Mouse (Mus musculus) mouse embryonic stem cell (cell line): Measurements from ENCODE around the gene Hic2.

ENCODE experiments used
- in situ Hi-C, 2 experiments: fragments of 300-500 bp; cut with MboI; formaldehyde crosslinking; loops; 1 replicate in 1 of 2; 3 replicates in 1 of 2; pipeline ENCODE4 v1.14.3; 2019 to 2020; ENCODE audit warnings: low sequenced_read_pairs in 2 of 2, low pct_unique_long_range_greater_than_20kb in 1 of 2, mixed read lengths in 1 of 2; ENCODE audit not compliant: unreplicated experiment in 1 of 2

Gene Hic2

DNA sequence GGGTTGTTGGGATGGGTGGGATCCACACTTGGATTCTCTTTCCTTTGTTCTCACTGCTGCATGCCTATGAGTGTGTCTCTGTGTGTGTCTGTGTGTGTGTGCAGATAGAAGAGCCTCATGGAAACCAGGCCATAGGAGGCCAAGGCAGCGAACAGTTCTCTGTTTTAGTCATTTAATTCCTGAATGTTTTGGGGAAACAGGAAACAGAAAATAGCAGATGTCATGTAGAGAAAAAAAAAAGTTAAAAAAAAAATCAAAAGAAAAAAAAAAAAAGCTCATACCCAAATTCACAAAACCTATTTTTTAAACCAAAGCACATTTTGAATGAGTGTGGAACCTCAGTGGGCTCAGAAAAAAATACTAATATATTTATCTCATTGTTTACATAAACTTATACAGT is 28.0 kb downstream of the Hic2 start:
- in situ Hi-C loops: loop anchor here in 1 of 2 experiments (5.0 kb wide), 1 partner anchor 54 kb away; the partner anchor contains the start of gene Rimbp3

DNA sequence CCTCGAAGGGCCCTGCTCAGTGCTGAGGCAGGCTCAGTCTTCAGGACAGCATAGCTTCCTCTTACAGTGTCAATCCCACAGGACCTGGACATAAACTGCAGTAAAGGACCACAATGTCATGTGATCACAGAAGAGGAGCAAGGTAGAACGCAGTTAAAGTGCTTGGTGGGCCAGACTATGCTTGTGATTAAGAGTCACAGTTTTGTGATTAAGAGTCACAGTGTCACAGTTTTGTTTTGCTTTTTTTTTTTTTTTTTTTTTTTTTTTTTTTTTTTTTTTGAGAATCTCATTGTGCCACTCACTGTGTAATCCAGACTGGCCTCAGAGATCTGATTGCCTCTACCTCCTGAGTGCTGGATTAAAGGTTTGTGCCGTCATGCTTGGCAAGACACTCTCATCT is 32.7 kb downstream of the Hic2 start:
- in situ Hi-C loops: no loop called here

DNA sequence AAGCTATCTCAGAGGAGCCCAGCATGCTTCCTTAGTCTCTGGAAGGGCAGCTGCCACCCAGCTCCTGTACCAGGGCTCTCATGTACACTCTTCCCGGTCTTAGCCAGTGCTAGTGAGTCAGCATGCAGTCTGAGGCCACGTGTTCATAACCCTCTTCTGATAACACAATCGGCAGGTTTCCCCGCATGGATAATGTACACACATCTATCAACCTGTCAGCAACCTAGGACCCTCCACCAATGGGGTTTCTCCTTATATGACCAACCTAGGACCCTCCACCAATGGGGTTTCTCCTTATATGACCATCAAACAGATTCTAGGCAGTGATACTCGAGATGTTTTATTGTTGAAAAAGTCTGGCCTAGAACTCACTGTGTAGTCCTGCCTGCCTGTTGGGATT is 34.6 kb downstream of the Hic2 start:
- in situ Hi-C loops: no loop called here

DNA sequence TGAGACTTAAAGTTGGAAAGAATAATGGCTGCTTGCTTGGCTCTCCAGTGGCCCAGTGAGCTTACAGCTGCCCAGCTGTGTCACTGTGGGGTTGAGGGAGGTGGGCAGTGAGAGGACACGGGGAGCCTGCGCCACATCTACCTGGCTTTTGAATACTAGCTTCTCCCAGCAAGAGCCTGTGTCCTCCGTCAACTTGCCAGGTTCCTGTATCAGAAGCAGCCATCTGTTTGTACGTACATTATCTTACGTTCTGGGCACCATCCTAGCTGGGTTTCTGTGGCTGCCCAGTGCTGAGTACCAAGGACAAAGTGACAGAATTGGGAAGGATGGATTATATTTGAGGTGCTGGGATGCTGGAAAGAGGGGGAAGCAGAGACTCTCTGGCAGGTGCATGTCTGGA is 36.5 kb downstream of the Hic2 start:
- in situ Hi-C loops: no loop called here

DNA sequence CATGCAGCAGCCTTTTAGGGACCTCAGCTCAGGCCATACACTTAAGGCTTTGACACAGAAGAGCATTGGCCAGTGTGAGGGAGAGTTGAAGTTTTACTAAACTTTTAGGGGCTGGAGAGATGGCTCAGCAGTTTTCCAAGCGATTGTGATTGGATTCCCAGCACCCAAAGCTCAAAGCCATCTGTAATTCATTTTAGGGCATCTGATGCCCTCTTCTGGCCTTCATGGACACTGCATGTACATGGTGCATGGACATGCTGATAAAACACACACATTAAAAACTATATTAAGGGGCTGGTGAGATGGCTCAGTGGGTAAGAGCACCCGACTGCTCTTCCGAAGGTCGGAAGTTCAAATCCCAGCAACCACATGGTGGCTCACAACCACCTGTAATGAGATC is 37.8 kb downstream of the Hic2 start:
- in situ Hi-C loops: no loop called here

DNA sequence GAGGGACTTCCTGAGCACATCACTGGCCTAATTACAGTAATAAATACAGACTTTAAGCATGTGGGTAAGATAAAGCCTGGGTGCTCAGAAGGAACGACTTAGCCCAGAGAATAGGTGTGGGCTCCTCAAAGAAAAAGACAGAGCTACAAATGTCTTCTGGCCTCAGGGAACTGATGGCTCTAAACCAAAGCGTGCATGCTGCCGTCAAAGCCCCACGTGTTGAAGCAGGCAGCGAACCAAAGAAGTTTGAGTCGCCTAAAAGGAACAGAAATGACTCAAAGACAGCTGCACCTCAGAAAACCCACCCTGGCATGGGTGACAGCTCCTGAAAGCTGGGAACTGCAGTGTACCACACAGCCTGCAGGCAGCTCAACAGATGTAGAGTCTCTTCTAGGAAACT is 38.5 kb downstream of the Hic2 start:
- in situ Hi-C loops: no loop called here

DNA sequence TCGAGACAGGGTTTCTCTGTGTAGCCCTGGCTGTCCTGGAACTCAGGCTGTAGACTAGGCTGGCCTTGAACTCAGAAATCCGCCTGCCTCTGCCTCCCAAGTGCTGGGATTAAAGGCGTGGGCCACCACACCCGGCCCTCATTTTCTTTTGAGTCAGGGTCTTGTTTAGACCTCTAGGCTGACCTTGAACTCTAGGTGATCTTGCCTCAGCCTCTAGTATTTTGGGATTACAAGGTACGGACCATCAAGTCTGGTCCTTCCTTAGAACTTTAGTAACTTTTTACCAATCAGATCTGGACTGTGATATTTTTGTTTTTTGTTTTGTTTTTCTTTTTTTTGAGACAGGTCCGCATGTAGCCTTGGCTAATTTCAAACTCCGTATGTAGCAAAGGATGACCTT is 42.3 kb downstream of the Hic2 start, which contains the start of gene Tmem191c:
Gene Tmem191c (plus strand): TSS at position 357 of the 400 bp plus-strand sequence.
- in situ Hi-C loops: no loop called here

DNA sequence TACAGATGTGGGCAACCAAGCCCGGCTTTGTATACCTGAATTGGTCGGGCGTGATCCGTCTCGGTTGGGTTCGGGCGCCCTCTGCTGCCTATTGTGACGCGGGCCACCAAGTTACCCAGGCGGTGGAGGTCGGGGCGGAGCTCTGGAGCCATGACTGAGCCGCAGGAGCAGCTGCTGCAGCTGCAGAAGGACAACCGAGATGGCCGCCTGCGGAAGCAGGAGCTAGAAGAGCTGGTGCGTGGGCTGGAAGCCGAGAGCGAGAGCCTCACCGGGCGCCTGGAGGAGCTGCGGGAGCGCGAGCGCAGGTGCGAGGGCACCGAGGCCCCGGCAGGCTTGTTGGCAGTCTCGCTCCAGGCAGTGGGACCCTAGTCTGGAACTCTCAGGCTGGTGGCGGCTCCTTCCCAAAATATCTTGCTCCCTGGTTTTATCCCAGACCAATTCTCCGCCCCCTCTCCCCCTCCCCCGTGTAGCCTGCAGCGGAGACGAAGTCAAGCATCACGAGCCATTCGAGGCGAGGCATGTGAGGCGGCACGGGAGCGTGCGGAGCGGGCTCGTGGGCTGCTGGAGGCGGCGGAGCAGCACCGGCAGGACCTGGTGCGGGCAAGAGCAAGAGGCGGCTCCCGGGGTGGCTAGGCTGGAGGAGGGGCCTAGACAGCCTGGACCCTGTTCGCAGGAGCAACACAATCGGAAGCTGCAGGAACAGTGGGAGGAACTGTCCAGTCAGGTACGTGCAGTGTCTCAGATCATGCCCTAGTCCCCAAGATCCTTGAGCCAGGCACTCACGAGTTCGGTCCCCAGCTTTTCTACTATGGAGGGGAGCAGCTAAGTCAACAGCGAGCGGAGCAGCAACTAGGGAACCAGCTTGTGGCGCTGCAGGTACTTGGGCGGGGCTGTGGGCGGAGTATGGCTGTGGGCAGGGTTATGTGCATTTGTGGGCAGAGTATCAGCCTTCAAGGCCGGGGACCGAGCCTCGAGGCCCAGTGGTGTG is 43.1 kb downstream of the Hic2 start:
- in situ Hi-C loops: no loop called here

DNA sequence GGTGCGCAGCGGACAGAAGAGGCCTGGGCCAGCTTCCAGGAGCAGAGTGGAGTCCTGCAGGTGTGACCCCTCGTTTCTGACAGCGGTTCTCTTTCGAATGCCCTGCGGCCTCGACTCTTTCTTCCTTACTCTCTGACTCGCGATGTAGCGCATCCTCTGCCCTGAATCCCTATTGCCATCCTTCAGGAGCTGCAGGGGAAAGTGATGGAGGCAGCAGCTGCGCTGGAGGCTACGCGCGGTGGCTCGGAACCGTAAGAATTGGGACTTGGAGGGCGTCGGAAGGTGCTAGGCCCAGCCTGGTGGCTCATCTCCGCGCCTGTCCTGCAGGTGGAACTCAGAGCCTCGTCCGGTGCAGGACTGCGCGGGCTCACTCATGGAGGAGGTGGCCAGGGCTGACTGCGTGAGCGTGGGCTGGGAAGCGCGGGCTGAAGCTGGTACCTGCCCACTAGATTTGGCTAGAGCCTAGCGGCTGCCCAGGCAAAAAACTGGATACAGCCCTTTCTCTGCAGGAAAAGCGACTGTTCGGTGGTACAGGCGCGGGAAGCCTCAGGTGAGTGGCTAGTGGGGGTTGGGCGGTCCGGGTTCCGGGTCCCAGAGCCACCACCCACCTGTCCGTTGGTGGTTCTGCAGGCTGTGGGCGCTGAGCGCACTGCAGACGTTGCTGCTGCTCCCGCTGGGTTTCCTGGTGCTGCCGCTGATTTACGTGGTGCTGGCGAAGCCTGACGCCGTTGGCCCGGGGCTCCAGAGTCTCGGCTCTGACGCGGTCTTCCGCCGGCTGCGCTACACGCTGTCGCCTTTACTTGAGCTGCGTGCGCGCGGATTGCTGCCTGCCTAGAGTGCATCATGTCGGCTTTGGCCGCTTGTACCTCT is 44.2 kb downstream of the Hic2 start:
- in situ Hi-C loops: no loop called here

DNA sequence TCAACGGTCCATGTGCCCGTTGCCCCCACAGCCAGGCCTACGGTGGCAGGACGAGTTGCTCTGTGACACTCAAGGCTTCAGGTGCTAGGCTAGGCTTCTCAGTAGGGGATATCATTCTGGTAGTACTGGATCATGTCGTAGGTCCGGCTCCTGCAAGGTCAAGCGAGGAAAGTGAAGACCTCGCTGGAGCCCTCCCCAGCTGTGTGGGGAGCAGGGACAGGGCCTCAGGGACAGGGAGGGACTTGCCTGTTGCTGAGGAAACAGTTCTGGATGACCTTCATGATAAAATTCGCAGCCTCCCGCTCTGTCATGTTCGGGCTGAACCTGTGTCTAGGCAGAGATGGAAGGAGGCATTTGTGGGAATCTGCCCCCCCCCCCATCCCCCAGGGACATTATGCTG is 47.1 kb downstream of the Hic2 start:
- in situ Hi-C loops: loop anchor here (5.0 kb wide), 2 partner anchors 78 to 198 kb away; partner anchors contain the start of gene Ube2l3 (in 2 of the 2)

DNA sequence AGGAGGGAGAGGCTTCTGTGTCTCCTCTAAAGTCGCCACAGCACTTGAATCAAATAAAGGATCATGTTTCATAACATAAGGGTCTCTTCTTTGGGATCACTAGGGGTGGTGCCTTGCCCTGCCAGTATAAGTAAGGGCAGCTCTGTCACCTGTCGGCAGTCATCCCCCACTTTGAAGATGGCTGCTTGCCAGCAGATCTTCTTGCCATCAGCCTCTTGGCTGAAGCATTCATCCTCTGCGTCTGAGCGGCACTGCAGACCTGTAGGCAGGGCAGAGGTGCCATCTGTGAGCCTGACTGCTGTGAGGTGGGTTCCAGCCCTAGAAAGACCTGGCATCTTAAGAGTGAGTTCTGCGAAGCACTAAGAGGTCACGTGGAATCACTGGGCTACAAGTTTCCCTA is 49.8 kb downstream of the Hic2 start:
- in situ Hi-C loops: loop anchor here (5.0 kb wide), 2 partner anchors 81 to 201 kb away; partner anchors contain the start of gene Ube2l3 (in 2 of the 2)

DNA sequence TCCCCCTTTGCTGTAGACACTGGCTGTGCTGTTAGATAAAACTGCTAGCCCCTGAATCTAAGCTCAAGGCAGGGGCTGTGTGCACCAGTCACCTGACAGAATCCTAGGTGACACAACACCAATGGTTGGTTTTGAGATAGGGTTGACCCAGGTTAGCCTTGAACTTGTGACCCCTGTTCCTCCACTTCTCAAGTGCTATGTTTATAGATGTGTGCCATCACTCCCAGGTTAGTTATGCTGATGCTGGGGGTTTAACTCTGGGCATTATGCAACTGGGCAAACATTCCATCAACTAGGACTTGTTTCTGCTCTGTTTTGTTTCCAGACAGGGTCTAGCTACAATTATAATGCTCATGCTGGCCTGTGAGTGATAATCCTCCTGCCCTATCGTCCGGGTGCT is 53.7 kb downstream of the Hic2 start:
- in situ Hi-C loops: no loop called here

DNA sequence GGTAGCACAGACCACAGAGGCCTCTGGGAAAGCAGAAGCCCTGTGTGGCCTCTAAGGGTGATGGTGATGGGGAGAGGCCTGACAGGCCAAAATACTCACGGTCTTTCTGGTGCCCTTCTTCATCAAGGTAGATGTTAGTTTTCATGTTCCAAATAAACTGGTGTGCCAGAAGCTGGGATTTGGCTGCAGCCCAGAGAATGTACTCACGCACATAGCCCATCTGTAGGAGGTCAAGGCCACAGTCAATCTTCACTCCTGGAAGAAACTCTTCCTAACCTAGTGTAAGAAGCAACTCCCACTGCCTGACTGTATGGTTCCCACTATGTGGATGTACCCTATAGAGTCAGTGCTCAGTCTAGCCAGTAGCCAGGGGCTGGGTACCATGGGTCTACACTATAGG is 57.6 kb downstream of the Hic2 start:
- in situ Hi-C loops: no loop called here

DNA sequence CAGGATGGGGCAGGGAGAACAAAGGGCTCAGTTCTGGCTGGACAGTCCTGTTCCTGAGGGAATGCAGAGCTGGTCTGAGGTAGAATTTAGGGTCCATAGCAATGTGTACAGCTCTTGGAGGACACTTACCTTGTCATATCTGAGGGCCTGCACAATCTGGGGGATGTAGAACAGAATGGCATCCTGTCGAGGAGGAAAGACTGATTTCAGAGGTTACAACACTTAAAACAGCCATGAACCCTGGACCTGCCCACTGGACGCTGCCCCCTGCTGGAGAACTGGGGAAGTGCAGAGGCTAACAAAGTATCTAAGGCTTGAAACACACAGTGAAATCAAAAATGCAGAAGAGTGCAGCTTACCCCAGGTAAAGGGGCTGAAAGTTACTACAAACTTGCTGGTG is 59.4 kb downstream of the Hic2 start:
- in situ Hi-C loops: no loop called here

DNA sequence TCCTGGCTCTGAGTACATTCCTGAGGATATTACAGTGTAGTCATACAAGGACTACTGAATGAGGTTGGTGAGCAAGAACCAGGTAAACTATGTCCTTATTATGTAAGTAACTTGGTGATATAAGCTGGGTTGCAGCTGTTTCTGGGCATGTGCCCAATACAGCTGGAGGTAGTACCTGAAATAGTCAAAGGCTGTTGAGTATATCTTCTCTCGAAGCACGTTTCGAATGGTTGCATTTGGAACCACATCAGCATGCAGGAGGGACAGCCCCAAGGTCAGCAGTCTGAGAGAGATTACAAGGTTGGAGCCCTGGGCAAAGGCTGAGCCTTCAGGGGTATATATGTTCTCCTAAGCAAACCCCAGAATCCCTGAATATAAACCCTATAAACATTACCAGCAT is 67.4 kb downstream of the Hic2 start:
- in situ Hi-C loops: no loop called here

DNA sequence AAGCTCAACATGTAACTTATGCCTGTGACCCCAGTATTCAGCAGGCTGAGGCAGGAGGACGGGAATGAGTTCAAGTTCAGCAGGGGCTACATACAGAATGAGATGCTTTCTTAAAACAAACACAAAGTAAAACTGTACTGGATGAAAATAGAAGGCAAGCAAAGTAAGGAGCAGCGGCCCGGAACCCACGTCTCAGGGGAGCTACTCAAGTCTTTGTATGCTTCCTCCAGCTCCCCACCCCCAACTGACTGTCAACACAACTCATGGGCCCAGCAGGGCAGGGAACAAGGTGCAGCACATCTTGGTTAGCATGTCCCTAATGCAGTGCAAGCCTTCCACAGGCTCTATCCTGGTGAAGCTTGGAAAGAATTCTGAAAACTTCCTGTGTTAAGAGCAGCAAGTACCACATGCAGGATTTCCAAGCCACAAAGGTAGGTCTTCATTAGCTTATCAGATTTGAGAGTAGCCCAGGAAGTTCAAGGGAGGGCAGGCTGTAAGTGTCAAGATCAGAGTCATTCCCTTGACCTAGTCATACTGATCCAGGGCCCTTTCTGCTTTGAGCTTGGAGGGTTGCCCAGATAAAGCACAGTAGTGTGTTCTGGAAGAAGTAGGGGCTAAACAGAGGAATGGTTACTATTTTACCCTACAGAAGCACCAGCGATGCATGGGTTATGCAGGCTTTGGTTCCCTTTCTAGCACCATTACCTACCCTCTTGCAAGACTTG is 70.3 kb downstream of the Hic2 start:
- in situ Hi-C loops: no loop called here

DNA sequence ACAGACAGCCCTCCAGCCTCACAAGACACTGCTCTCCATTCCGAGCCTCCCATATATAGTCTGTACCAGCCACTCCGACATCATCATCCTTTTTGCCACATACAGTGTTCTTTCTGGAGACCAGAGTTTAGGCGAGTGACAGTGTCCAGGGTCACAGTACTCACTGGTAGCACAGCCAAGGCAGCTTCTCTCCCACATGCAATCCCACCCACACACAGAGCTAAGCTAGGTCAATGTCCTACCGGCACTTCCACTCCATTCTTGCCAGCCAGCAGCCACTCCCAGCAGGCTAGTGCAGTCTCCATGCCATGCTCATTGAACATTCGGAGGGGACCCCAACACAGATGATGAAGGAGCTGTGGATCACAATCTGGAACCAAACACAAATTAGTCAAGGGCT is 74.1 kb downstream of the Hic2 start:
- in situ Hi-C loops: no loop called here

DNA sequence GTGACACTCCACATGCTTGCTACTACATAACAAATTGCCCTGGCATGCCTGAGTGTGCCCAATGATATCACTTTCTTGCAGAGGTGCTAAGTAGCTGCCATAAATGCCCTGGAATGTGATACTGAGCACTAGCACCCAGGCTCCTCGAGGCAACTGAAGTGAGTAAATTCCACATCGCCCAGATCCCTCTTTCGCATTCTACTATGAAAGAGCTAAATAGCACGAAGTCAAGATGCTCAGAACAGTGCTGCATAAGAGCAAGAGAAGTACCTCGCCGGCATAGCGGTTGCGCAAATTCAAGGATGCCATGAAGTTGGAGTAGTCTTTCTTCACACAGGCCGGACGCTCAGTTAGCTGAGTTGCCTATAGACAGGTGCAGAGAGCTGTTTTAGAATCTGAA is 75.7 kb downstream of the Hic2 start:
- in situ Hi-C loops: no loop called here

DNA sequence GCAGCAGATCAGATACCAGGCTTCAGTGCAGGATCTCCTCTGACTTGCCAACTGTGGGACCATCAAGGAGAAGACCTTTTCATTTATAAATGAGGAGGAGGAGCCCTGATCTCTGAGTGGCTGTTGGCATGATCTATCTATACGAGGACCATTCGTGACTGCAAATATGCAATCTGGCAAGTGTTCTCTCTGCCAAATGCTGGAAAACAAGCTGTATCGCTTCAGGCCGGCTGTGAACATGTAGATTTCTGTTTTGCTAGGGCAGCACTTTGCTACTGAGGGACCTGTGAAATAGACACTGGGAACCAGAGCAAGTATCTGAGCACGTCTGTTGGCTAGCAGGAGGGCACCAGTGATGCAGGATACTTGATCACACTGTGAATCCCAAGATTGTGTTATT is 79.2 kb downstream of the Hic2 start:
- in situ Hi-C loops: no loop called here
